Mouse (Mus musculus): ENCODE measurements around the gene Insm1. TPM values are rescaled to one million over a fixed set of nuclear protein-coding genes. Genes with fewer than 3 reads are reported as not detected.

The Insm1 gene
- total and polyA plus RNA-seq, 2 experiments from 2014 or later = not detected

DNA sequence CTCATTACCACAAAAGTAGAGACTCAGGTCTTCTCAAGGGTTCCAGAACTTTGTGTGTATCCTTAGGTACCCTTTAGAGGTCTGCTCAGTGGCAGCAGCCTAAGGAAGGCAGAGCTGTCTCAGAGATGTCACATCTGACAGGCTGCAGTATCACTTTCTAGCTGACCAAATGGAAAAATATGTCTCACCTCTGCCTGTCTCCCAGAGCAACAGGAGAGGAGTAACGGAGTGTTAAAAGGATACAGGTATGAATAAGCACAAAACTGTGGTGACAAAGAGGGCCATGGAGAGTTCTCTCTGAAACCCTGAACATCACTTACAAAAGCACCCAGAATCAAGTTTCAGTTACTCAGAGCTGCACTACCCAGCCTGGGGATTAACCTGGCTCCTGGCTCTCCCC, 32.7 kb downstream of the Insm1 start:
- 63% methylated on average over 1 of the region's 1 CpGs for WGBS
- H3K9me3 ChIP-seq (replicated peaks; ENCODE audit: control insufficient read depth, low read length) = no peaks in the 10 kb centered on the region
- peaks cover 4% of the 10 kb centered on the region; the same call in 1 of the 2 replicates for H3K4me1 ChIP-seq (ENCODE audit: control insufficient read depth, insufficient read depth)
- ATAC-seq (ENCODE audit: insufficient read depth, low read depth) = no peak
- H3K36me3 ChIP-seq (replicated peaks; ENCODE audit: control insufficient read depth, insufficient read depth, low read length) = no peaks in the 10 kb centered on the region
- H3K4me2 ChIP-seq (ENCODE audit: low read depth, low read length) = no peak overlapping the region
- H3K27me3 ChIP-seq (ENCODE audit: control insufficient read depth, insufficient read depth, low read length) = no peaks in the 10 kb centered on the region
- no peak for DNase-seq (ENCODE audit: low spot score)
- H3K9ac ChIP-seq (replicated peaks; ENCODE audit: low read depth, low read length) = no peak overlapping the region
- no peak overlapping the region for H3K4me3 ChIP-seq (ENCODE audit: low read depth, low read length)
- no peak overlapping the region for H3K27ac ChIP-seq (ENCODE audit: low read depth)
- TF ChIP-seq CTCF (IDR thresholded peaks at IDR 0.05; ENCODE audit: low read depth) (no peak), EP300 (IDR thresholded peaks at IDR 0.05; ENCODE audit: low read depth) (no peak)

DNA sequence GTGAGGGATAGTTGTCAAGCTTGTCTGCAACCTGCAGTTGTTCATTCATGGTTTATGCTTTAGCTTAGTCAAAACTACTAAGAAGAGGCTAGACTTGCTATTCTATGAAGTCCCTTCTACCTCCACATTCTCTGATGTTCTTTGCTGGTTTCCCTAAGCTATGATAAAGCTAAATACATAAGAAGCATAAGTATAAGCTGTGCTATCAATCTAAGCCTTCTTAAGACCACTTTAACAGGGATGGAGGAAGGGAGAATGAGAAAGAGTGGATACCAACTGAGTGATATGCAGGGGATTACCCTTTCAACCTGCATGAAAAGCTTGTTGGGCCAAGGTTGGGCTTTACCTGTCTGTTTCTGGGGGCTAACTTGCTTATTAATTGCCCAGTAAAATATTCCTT, 33.9 kb downstream of the Insm1 start:
- Histone ChIP-seq H3K4me1 (ENCODE audit: control insufficient read depth, insufficient read depth) (peaks cover 4% of the 10 kb centered on the region; the same call in 1 of the 2 replicates), H3K9me3 (replicated peaks; ENCODE audit: control insufficient read depth, low read length) (no peaks in the 10 kb centered on the region), H3K4me3 (ENCODE audit: low read depth, low read length) (no peak overlapping the region), H3K4me2 (ENCODE audit: low read depth, low read length) (no peak overlapping the region), H3K27me3 (ENCODE audit: control insufficient read depth, insufficient read depth, low read length) (no peaks in the 10 kb centered on the region), H3K27ac (ENCODE audit: low read depth) (no peak overlapping the region), H3K36me3 (replicated peaks; ENCODE audit: control insufficient read depth, insufficient read depth, low read length) (no peaks in the 10 kb centered on the region), H3K9ac (replicated peaks; ENCODE audit: low read depth, low read length) (no peak overlapping the region)
- no peak for DNase-seq (ENCODE audit: low spot score)
- TF ChIP-seq EP300 (IDR thresholded peaks at IDR 0.05; ENCODE audit: low read depth) = no peak
- TF ChIP-seq CTCF (IDR thresholded peaks at IDR 0.05; ENCODE audit: low read depth) = no peak
- ATAC-seq (ENCODE audit: insufficient read depth, low read depth) = no peak

DNA sequence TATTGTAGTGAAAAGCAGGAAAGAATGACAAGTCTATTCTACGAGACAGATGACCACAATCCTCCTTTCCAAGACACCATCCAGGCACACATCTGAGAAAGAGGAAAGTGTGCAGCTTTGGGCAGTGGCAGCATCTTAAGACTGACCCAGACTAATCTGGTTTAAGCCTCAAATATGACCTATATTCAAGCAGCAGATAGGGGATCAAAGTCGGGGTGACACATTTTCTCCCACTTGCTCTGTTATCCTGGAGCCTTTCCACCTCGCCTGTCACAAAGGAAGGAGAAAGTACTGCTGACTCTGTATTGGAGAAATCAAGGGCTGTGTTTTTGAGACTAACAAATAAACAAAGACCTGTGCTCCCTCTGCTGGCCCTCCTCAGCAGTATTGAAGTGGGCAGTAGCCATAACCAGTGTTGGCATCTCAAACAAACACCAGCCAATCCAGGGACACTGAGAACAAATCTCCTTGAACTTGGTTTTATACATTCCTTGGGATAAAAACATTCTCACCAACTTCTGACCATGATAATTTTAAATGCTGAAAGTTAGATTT, 34.7 kb downstream of the Insm1 start:
- Histone ChIP-seq H3K9me3 (replicated peaks; ENCODE audit: control insufficient read depth, low read length) (no peaks in the 10 kb centered on the region), H3K9ac (replicated peaks; ENCODE audit: low read depth, low read length) (no peak overlapping the region), H3K4me1 (ENCODE audit: control insufficient read depth, insufficient read depth) (peaks cover 4% of the 10 kb centered on the region; the same call in 1 of the 2 replicates), H3K36me3 (replicated peaks; ENCODE audit: control insufficient read depth, insufficient read depth, low read length) (no peaks in the 10 kb centered on the region), H3K27ac (ENCODE audit: low read depth) (no peak overlapping the region), H3K4me2 (ENCODE audit: low read depth, low read length) (no peak overlapping the region), H3K4me3 (ENCODE audit: low read depth, low read length) (no peak overlapping the region), H3K27me3 (ENCODE audit: control insufficient read depth, insufficient read depth, low read length) (no peaks in the 10 kb centered on the region)
- DNase-seq (ENCODE audit: low spot score) (peak; percentile 15), ATAC-seq (ENCODE audit: insufficient read depth, low read depth) (no peak)
- TF ChIP-seq EP300 (IDR thresholded peaks at IDR 0.05; ENCODE audit: low read depth) = no peak
- TF ChIP-seq CTCF (IDR thresholded peaks at IDR 0.05; ENCODE audit: low read depth) = peak; percentile 46
- WGBS = 61% methylated on average over 3 of the region's 3 CpGs

DNA sequence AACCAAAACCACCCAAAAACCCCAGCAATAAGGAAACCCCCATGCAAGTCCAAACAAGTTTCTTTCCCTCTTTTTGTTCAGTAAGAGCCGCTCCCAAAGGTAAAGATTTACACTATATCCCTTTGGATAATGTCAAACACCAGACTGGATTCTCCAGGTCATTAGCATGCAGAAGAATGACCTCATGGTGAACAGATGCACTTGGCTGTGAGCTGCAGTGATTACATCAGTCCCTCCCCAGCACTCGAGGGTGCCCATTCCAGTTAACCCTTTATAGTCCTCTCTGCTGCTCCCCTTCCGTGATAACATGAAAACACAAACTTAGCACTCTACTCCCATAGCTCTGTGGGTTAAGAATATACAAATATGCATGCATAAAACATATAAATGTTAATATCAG, 35.3 kb downstream of the Insm1 start:
- TF ChIP-seq CTCF (IDR thresholded peaks at IDR 0.05; ENCODE audit: low read depth) (no peak), EP300 (IDR thresholded peaks at IDR 0.05; ENCODE audit: low read depth) (no peak)
- Histone ChIP-seq H3K4me1 (ENCODE audit: control insufficient read depth, insufficient read depth) (peaks cover 4% of the 10 kb centered on the region; the same call in 1 of the 2 replicates), H3K4me2 (ENCODE audit: low read depth, low read length) (no peak overlapping the region), H3K27me3 (ENCODE audit: control insufficient read depth, insufficient read depth, low read length) (no peaks in the 10 kb centered on the region), H3K9ac (replicated peaks; ENCODE audit: low read depth, low read length) (no peak overlapping the region), H3K36me3 (replicated peaks; ENCODE audit: control insufficient read depth, insufficient read depth, low read length) (no peaks in the 10 kb centered on the region), H3K4me3 (ENCODE audit: low read depth, low read length) (no peak overlapping the region), H3K27ac (ENCODE audit: low read depth) (no peak overlapping the region), H3K9me3 (replicated peaks; ENCODE audit: control insufficient read depth, low read length) (no peaks in the 10 kb centered on the region)
- DNase-seq (ENCODE audit: low spot score) = no peak
- WGBS = 37% methylated on average over 3 of the region's 3 CpGs
- no peak for ATAC-seq (ENCODE audit: insufficient read depth, low read depth)

DNA sequence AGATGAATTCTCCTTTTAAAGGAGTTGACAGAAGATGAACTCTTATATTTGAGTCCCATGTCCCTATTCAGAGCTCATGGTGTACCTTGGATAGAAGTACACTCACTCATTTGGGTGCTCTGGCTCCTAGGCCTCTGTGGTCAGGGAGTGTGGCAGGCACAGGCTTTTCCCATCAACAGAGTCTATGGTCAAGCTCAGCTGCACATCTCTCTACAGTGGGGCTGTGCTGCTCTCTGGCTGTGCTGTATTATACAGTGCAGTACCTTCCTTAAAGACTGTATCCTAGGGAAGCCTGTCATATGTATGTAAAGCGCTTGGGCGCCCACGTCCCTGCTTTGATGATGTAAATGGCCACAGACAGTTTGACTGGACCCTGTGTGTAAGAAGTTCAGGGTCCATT, 35.9 kb downstream of the Insm1 start:
- WGBS = 86% methylated on average over 3 of the region's 3 CpGs
- DNase-seq (ENCODE audit: low spot score) (no peak), ATAC-seq (ENCODE audit: insufficient read depth, low read depth) (no peak)
- H3K27ac ChIP-seq (ENCODE audit: low read depth) = no peak overlapping the region
- H3K27me3 ChIP-seq (ENCODE audit: control insufficient read depth, insufficient read depth, low read length) = no peaks in the 10 kb centered on the region
- no peak overlapping the region for H3K4me2 ChIP-seq (ENCODE audit: low read depth, low read length)
- no peak overlapping the region for H3K9ac ChIP-seq (replicated peaks; ENCODE audit: low read depth, low read length)
- TF ChIP-seq CTCF (IDR thresholded peaks at IDR 0.05; ENCODE audit: low read depth) (no peak), EP300 (IDR thresholded peaks at IDR 0.05; ENCODE audit: low read depth) (no peak)
- no peaks in the 10 kb centered on the region for H3K9me3 ChIP-seq (replicated peaks; ENCODE audit: control insufficient read depth, low read length)
- no peak overlapping the region for H3K4me3 ChIP-seq (ENCODE audit: low read depth, low read length)
- H3K4me1 ChIP-seq (ENCODE audit: control insufficient read depth, insufficient read depth) = peaks cover 4% of the 10 kb centered on the region; the same call in 1 of the 2 replicates
- no peaks in the 10 kb centered on the region for H3K36me3 ChIP-seq (replicated peaks; ENCODE audit: control insufficient read depth, insufficient read depth, low read length)

Data from heart, postnatal 0 days (tissue).